Comparison of ENCODE assay signal across 9 mouse cellular contexts in the genomic region with DNA sequence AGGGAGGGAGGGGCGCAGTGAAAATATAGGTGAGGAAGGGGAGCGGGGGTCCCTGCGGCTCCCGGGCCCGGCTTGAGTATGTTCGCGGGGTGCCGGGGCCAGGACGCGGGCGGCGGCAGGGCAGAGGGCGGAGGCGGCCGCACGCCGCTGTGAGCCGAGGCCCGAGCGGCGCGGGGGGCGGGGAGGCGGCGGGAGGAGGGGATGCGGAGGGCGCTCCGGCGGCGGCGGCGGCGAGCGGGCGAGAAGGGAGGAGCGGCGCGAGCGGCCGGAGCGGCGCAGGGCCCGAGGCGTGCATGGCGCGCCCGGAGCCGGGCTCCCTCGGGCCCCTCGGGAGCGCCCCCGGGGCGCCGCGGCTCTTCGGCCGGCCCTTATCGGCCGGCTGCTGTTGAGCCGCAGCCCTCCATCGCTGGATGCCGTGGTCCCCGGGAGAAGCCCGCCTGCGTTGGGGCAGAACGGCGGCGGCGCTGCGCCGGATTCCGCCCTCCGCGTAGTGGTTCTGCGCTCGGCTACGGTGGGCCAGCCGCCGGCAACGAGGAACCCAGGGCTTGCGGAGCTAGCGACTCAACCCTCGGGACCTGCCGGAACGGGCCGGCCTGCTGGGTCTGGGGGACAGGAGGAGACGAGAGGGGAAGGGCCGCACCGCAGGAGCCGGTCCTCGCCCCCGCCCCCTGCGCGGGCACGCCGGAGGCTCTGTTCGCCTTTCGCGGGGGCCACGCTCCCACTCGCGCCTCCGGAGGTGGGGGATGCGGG. TPM values are rescaled to one million over a fixed set of nuclear protein-coding genes. Genes with fewer than 3 reads are reported as not detected.
DNase-seq lines count a peak whose midpoint lies in the region; ATAC-seq and TF ChIP-seq lines count a peak whose summit lies in the region.
"Had no signal": no experiment of that assay in that cellular context is flagged by ENCODE, and none has a peak within 500 bp of the region (broad histone marks: within the 10 kb centered on the region; RNA-seq: fewer than 3 reads in every experiment).

A gene (plus strand): TSS at position 237 of the 750 bp plus-strand sequence.

- H3K27ac ChIP-seq in cerebellum, adult 2 months (ENCODE audit: insufficient read depth, low read length), result peak within 1 kb of the TSS; percentile 19; the same call in 1 of the 2 replicates
- H3K27ac ChIP-seq in intestine, embryonic 14.5 days (ENCODE audit: low read depth), result peak within 1 kb of the TSS; percentile 67
- no peak within 1 kb of the TSS for H3K27ac ChIP-seq in liver, embryonic 11.5 days (ENCODE audit: low read depth, low read length)
- H3K27ac ChIP-seq in olfactory bulb, adult 2 months (ENCODE audit: insufficient read depth, low read depth, low read length), result peak within 1 kb of the TSS; percentile 64

- H3K4me2 ChIP-seq in intestine, embryonic 14.5 days (ENCODE audit: low read length), result peak within 1 kb of the TSS; percentile 92
- H3K4me2 ChIP-seq in liver, embryonic 11.5 days, result peak within 1 kb of the TSS; percentile 77

- peak; percentile 56 for ATAC-seq in intestine, embryonic 14.5 days (replicated peaks; ENCODE audit: low FRiP score, low TSS enrichment, low read depth)
- peak; percentile 28; the same call in 1 of the 2 replicates for ATAC-seq in liver, embryonic 11.5 days (replicated peaks; ENCODE audit: low FRiP score)

- no peak for TF ChIP-seq POLR2A in cerebellum, adult 2 months (IDR thresholded peaks at IDR 0.05; ENCODE audit: borderline replicate concordance, insufficient read depth, low read length)
- no peak for TF ChIP-seq POLR2A in olfactory bulb, adult 2 months (IDR thresholded peaks at IDR 0.05; ENCODE audit: insufficient read depth, low read depth, low read length)

- H3K4me3 ChIP-seq in cerebellum, adult 2 months (replicated peaks; ENCODE audit: insufficient read depth, low read depth, low read length), result peak within 1 kb of the TSS; percentile 86
- peak within 1 kb of the TSS; percentile 62 for H3K4me3 ChIP-seq in intestine, embryonic 14.5 days (ENCODE audit: low read depth, low read length)
- peak within 1 kb of the TSS; percentile 57 for H3K4me3 ChIP-seq in liver, embryonic 11.5 days (ENCODE audit: low read depth, low read length)
- H3K4me3 ChIP-seq in olfactory bulb, adult 2 months (ENCODE audit: insufficient read depth, low read depth, low read length), result peak within 1 kb of the TSS; percentile 81
- H3K4me3 ChIP-seq: myocyte had no signal

- peaks cover 2% of the 10 kb centered on the region; the same call in 1 of the 2 replicates for H3K4me1 ChIP-seq in cerebellum, adult 2 months (ENCODE audit: control insufficient read depth, insufficient read depth, low read length)
- H3K4me1 ChIP-seq in intestine, embryonic 14.5 days (replicated peaks; ENCODE audit: control insufficient read depth, insufficient read depth, low read length), result peaks cover 5% of the 10 kb centered on the region
- no peaks in the 10 kb centered on the region; the same call in 1 of the 2 replicates for H3K4me1 ChIP-seq in liver, embryonic 11.5 days (replicated peaks; ENCODE audit: control insufficient read depth, insufficient read depth, low read length)
- H3K4me1 ChIP-seq in olfactory bulb, adult 2 months (ENCODE audit: control insufficient read depth, insufficient read depth, low read length), result peaks cover 21% of the 10 kb centered on the region

- TF ChIP-seq CTCF in cerebellum, adult 2 months (IDR thresholded peaks at IDR 0.05; ENCODE audit: borderline replicate concordance, insufficient read depth, low read depth, low read length), result no peak
- no peak for TF ChIP-seq CTCF in olfactory bulb, adult 2 months (IDR thresholded peaks at IDR 0.05; ENCODE audit: insufficient read depth, low read depth, low read length)

- DNase-seq in lung, adult 18-20 months, result peak; percentile 9 to 17
- DNase-seq in lung, postnatal 36 days, result no peak
- peak; percentile 60 to 61 for DNase-seq in cerebellum, adult 2 months
- peak; percentile 32 for DNase-seq in gastrocnemius, postnatal 14 days
- peak; percentile 83 for DNase-seq in intestine, embryonic 14.5 days (ENCODE audit: low spot score)
- DNase-seq in liver, embryonic 11.5 days (ENCODE audit: low spot score), result peak; percentile 62
- DNase-seq in T-cell, adult 2 months (ENCODE audit: low spot score), result no peak

- H3K9ac ChIP-seq in intestine, embryonic 14.5 days (ENCODE audit: low read length), result peak within 1 kb of the TSS; percentile 67
- H3K9ac ChIP-seq in liver, embryonic 11.5 days (ENCODE audit: low read depth, low read length), result no peak within 1 kb of the TSS; the same call in none of the 2 replicates

- no peaks in the 10 kb centered on the region for H3K27me3 ChIP-seq in cerebellum, adult 2 months (ENCODE audit: control insufficient read depth, insufficient read depth, low read length)
- peaks cover 60% of the 10 kb centered on the region for H3K27me3 ChIP-seq in intestine, embryonic 14.5 days (replicated peaks; ENCODE audit: control insufficient read depth, insufficient read depth, low read length)
- peaks cover 85% of the 10 kb centered on the region for H3K27me3 ChIP-seq in liver, embryonic 11.5 days (replicated peaks; ENCODE audit: control insufficient read depth, insufficient read depth, low read length)

- intact Hi-C loops in gastrocnemius, postnatal 14 days (cut with DNase I; ENCODE audit: low total_unique reads), result loop anchor here (5.0 kb wide), 1 partner anchor 43 kb away; no protein-coding TSS in a partner anchor

- no peaks in the 10 kb centered on the region for H3K36me3 ChIP-seq in intestine, embryonic 14.5 days (ENCODE audit: control insufficient read depth, insufficient read depth, low read length)
- no peaks in the 10 kb centered on the region for H3K36me3 ChIP-seq in liver, embryonic 11.5 days (ENCODE audit: control insufficient read depth, insufficient read depth, low read length)

- under 1% methylated on average over 83 of the region's 104 CpGs for WGBS in cerebellum, adult 2 months
- under 1% methylated on average over 79 of the region's 104 CpGs for WGBS in intestine, embryonic 14.5 days
- under 1% methylated on average over 62 of the region's 104 CpGs for WGBS in liver, embryonic 11.5 days
- WGBS in olfactory bulb, adult 2 months, result under 1% methylated on average over 73 of the region's 104 CpGs

- H3K9me3 ChIP-seq in intestine, embryonic 14.5 days (ENCODE audit: control insufficient read depth, low read length), result no peaks in the 10 kb centered on the region
- H3K9me3 ChIP-seq in liver, embryonic 11.5 days (ENCODE audit: control insufficient read depth, low read length), result no peaks in the 10 kb centered on the region

RNA-seq across cellular contexts. Expression of the gene that starts here (rescaled TPM):
- 36.0 and 37.7 TPM in 2 replicates for polyA plus RNA-seq in cerebellum, adult 2 months (2012; rRNA removed)
- total RNA-seq in gastrocnemius, postnatal 14 days (2021), result 1 to 10 TPM; 2.1 to 2.4 TPM
- 3.6 and 3.9 TPM in 2 replicates for polyA plus RNA-seq in intestine, embryonic 14.5 days (2014; fragmentation: Nextera tagmentation; extraction: Ambion mirVana)
- polyA plus RNA-seq in liver, embryonic 11.5 days (2014; fragmentation: Nextera tagmentation; extraction: Ambion mirVana), result 0.48 and 0.52 TPM in 2 replicates
- polyA plus RNA-seq in olfactory bulb, adult 2 months (2012; ENCODE audit: insufficient read depth, insufficient read length, low replicate concordance, missing spikeins), result not detected in 2 replicates
- polyA plus RNA-seq: myocyte had no signal

Comparison
In these comparisons a context has a peak if more than half of its experiments do, and no peak if none do; other contexts are left out.
1. DNase-seq: peak in lung, adult 18-20 months (2 of 2), cerebellum, adult 2 months (2 of 2), gastrocnemius, postnatal 14 days (single experiment) and intestine, embryonic 14.5 days (single experiment); none in lung, postnatal 36 days (single experiment) and T-cell, adult 2 months (single experiment).
2. Peak in DNase-seq, ATAC-seq, H3K4me3 ChIP-seq and H3K4me2 ChIP-seq in liver, embryonic 11.5 days; RNA of the gene not detected or under 1 TPM.
3. Peak in every context shown above with its lines, with median percentiles within 50 percentile points of each other: H3K4me3 ChIP-seq.